Mouse (Mus musculus): Measurements from ENCODE around the gene Krt88. TPM values are rescaled to one million over a fixed set of nuclear protein-coding genes. Genes with fewer than 3 reads are reported as not detected.

Krt88 gene
- total RNA-seq (2015) (not detected in 2 replicates), total RNA-seq (2017) (not detected in 2 replicates)

- no peak for ATAC-seq (replicated peaks; ENCODE audit: poor library complexity)
These were observed at the start of gene Krt88 for GRCm38 (mm10) chr15:101447444-101447843. Gene Krt88, plus strand, starts transcription at chr15:101447744.

- ATAC-seq (replicated peaks; ENCODE audit: poor library complexity) = no peak
These were observed 49.3 kb upstream of the Krt88 start for GRCm38 (mm10) chr15:101398269-101398668.

GRCm38 (mm10) chr15:101410775-101411174 is 36.8 kb upstream of the Krt88 start, which contains the start of gene Krt7:
Gene Krt7, plus strand, starts transcription at chr15:101411043.
- ATAC-seq (replicated peaks; ENCODE audit: poor library complexity) = peak; percentile 78

GRCm38 (mm10) chr15:101412188-101412587 is 35.4 kb upstream of the Krt88 start:
- ATAC-seq (replicated peaks; ENCODE audit: poor library complexity) = no peak

GRCm38 (mm10) chr15:101413916-101414635 is 33.5 kb upstream of the Krt88 start:
- no peak for ATAC-seq (replicated peaks; ENCODE audit: poor library complexity)

GRCm38 (mm10) chr15:101414807-101415565 is 32.6 kb upstream of the Krt88 start:
- no peak for ATAC-seq (replicated peaks; ENCODE audit: poor library complexity)

- ATAC-seq (replicated peaks; ENCODE audit: poor library complexity) = no peak
These were observed 28.6 kb upstream of the Krt88 start for GRCm38 (mm10) chr15:101418950-101419349.

GRCm38 (mm10) chr15:101420903-101421302 is 26.6 kb upstream of the Krt88 start:
- no peak for ATAC-seq (replicated peaks; ENCODE audit: poor library complexity)

GRCm38 (mm10) chr15:101424914-101425313 is 22.6 kb upstream of the Krt88 start:
- no peak for ATAC-seq (replicated peaks; ENCODE audit: poor library complexity)

GRCm38 (mm10) chr15:101436611-101437010 is 10.9 kb upstream of the Krt88 start:
- ATAC-seq (replicated peaks; ENCODE audit: poor library complexity) = peak; percentile 44

GRCm38 (mm10) chr15:101438555-101438954 is 9.0 kb upstream of the Krt88 start, which contains the start of gene Krt87:
Gene Krt87, minus strand, starts transcription at chr15:101438804.
- ATAC-seq (replicated peaks; ENCODE audit: poor library complexity) = no peak

- no peak for ATAC-seq (replicated peaks; ENCODE audit: poor library complexity)
These were observed 6.7 kb upstream of the Krt88 start for GRCm38 (mm10) chr15:101440837-101441236.

GRCm38 (mm10) chr15:101446572-101446971 is 972 bp upstream of the Krt88 start:
- peak; percentile 39 for ATAC-seq (replicated peaks; ENCODE audit: poor library complexity)

GRCm38 (mm10) chr15:101453093-101453736 is 5.7 kb downstream of the Krt88 start:
- ATAC-seq (replicated peaks; ENCODE audit: poor library complexity) = peak; percentile 98

GRCm38 (mm10) chr15:101454774-101455173 is 7.2 kb downstream of the Krt88 start:
- ATAC-seq (replicated peaks; ENCODE audit: poor library complexity) = no peak

GRCm38 (mm10) chr15:101455292-101455691 is 7.7 kb downstream of the Krt88 start:
- ATAC-seq (replicated peaks; ENCODE audit: poor library complexity) = no peak

GRCm38 (mm10) chr15:101455891-101456290 is 8.3 kb downstream of the Krt88 start:
- no peak for ATAC-seq (replicated peaks; ENCODE audit: poor library complexity)

- ATAC-seq (replicated peaks; ENCODE audit: poor library complexity) = no peak
These were observed 10.9 kb downstream of the Krt88 start for GRCm38 (mm10) chr15:101458361-101458930.

- ATAC-seq (replicated peaks; ENCODE audit: poor library complexity) = no peak
These were observed 11.7 kb downstream of the Krt88 start for GRCm38 (mm10) chr15:101459283-101459682.

GRCm38 (mm10) chr15:101463651-101464050 is 16.1 kb downstream of the Krt88 start, which contains the start of gene Krt81:
Gene Krt81, minus strand, starts transcription at chr15:101463751.
- ATAC-seq (replicated peaks; ENCODE audit: poor library complexity) = no peak

- peak; percentile 60; the same call in 1 of the 2 replicates for ATAC-seq (replicated peaks; ENCODE audit: poor library complexity)
These were observed 21.5 kb downstream of the Krt88 start for GRCm38 (mm10) chr15:101469093-101469492.
